In the genomic region with DNA sequence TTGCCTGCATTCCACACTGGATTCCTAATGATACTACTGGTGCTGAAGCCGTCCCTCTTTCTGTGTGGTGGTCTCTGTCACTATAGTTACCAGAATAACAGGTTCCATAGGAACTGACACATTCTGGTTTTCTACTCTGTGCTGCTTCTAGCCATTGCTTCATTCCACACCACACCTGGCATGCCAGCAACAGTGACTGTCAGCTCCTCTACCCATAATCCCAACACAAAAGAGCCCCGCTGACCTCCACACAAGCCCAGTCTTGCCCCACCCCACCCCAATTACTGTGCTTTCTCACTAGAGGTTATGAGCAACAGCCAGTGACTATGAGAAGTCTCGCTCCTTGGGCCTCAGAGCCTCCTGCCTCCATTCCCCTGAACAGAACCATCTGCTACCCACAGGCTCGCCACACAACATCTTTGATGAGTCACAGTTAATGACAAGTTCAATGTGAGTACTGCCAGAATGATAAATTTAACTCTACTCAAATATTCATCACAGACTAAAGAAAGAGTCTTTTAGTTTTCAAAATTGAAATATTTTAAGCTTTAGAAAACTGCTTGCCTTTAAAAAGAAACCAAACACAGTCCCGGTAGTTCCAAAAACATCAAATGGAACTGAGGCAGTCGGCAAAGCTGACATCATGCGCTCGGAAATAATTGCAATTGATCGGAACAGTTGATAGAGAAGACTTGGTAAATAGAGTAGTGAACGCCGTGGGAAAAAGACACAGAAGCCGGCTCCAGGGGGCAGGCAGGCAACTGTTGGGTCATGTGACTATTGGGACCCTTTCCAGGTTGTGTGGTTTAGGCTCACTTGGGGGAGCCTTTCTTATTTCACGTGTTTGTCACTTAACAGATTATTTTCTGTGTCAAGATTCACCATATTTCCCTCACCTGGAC, we compare ENCODE assay signal across 8 mouse cellular contexts.
DNase-seq lines count a peak whose midpoint lies in the region; ATAC-seq and TF ChIP-seq lines count a peak whose summit lies in the region.

No protein-coding gene starts in this region.

- H3K27me3 ChIP-seq in heart, adult 2 months (ENCODE audit: control insufficient read depth, insufficient read depth, low read length) = no peaks in the 10 kb centered on the region
- no peaks in the 10 kb centered on the region for H3K27me3 ChIP-seq in midbrain, embryonic 14.5 days (ENCODE audit: control insufficient read depth, insufficient read depth, low read length)

- ATAC-seq in midbrain, embryonic 14.5 days (ENCODE audit: low FRiP score, low TSS enrichment) = no peak

- no peak overlapping the region for H3K9ac ChIP-seq in heart, adult 2 months (ENCODE audit: low read depth, low read length)
- H3K9ac ChIP-seq in midbrain, embryonic 14.5 days (replicated peaks; ENCODE audit: low read length) = no peak overlapping the region

- H3K4me1 ChIP-seq in heart, adult 2 months (ENCODE audit: control insufficient read depth, insufficient read depth, low read length) = no peaks in the 10 kb centered on the region
- peaks cover 10% of the 10 kb centered on the region; the same call in 1 of the 2 replicates for H3K4me1 ChIP-seq in midbrain, embryonic 14.5 days (ENCODE audit: control insufficient read depth, insufficient read depth, low read length)

- no peaks in the 10 kb centered on the region for H3K79me2 ChIP-seq in heart, adult 2 months (replicated peaks; ENCODE audit: control insufficient read depth, insufficient read depth, low read length)

- peak in 1 of 2 experiments; percentile 9 for DNase-seq in heart, adult 2 months
- no peak for DNase-seq in heart, adult 11 months
- peak; percentile 49 for DNase-seq in cerebellum, adult 9-11 months
- peak; percentile 47 for DNase-seq in forelimb bud, embryonic 11.5 days (ENCODE audit: low read depth, low spot score)
- peak; percentile 23 for DNase-seq in midbrain, embryonic 14.5 days
- no peak for DNase-seq in adrenal gland, adult 8-10 months
- DNase-seq in adrenal gland, postnatal 36 days = no peak
- no peak for DNase-seq in gastrocnemius, adult 18-20 months (ENCODE audit: low spot score)

- H3K9me3 ChIP-seq in midbrain, embryonic 14.5 days (ENCODE audit: control insufficient read depth, low read length) = no peaks in the 10 kb centered on the region

- WGBS in heart, adult 2 months = 64% methylated on average over 13 of the region's 13 CpGs
- WGBS in midbrain, embryonic 14.5 days = 49% methylated on average over 13 of the region's 13 CpGs

- no peak overlapping the region for H3K4me2 ChIP-seq in midbrain, embryonic 14.5 days (ENCODE audit: low read length)

- no peak for TF ChIP-seq POLR2A in heart, adult 2 months (IDR thresholded peaks at IDR 0.05; ENCODE audit: insufficient read depth, low read depth, low read length)

- no peak overlapping the region for H3K4me3 ChIP-seq in heart, adult 2 months
- no peak overlapping the region for H3K4me3 ChIP-seq in midbrain, embryonic 14.5 days (replicated peaks; ENCODE audit: low read depth, low read length)

- H3K36me3 ChIP-seq in heart, adult 2 months (ENCODE audit: control insufficient read depth, insufficient read depth, low read length) = no peaks in the 10 kb centered on the region
- no peaks in the 10 kb centered on the region for H3K36me3 ChIP-seq in midbrain, embryonic 14.5 days (ENCODE audit: control insufficient read depth, insufficient read depth, low read length)

- intact Hi-C loops in heart, adult 2 months (cut with DNase I) = no loop called here

- no peak for TF ChIP-seq EP300 in heart, adult 2 months (IDR thresholded peaks at IDR 0.05; ENCODE audit: insufficient read depth, low read depth, low read length)

- peak overlapping the region; percentile 3; the same call in 1 of the 2 replicates for H3K27ac ChIP-seq in heart, adult 2 months
- 0 out of 2 replicates have a peak overlapping the region, but pooled peaks have one; percentile 15 for H3K27ac ChIP-seq in midbrain, embryonic 14.5 days (replicated peaks; ENCODE audit: low read depth, low read length)

- TF ChIP-seq CTCF in heart, adult 2 months (IDR thresholded peaks at IDR 0.05) = no peak

Comparison
In these comparisons a context has a peak if more than half of its experiments do, and no peak if none do; other contexts are left out.
1. DNase-seq: peak in cerebellum, adult 9-11 months (single experiment), forelimb bud, embryonic 11.5 days (single experiment) and midbrain, embryonic 14.5 days (single experiment); none in heart, adult 11 months (single experiment), adrenal gland, adult 8-10 months (single experiment), adrenal gland, postnatal 36 days (0 of 2) and gastrocnemius, adult 18-20 months (single experiment).